Mouse (Mus musculus): Measurements from ENCODE around the gene Krtap28-10. TPM values are rescaled to one million over a fixed set of nuclear protein-coding genes. Genes with fewer than 3 reads are reported as not detected.

Gene Krtap28-10
- polyA plus RNA-seq, 2 experiments, result not detected

DNA sequence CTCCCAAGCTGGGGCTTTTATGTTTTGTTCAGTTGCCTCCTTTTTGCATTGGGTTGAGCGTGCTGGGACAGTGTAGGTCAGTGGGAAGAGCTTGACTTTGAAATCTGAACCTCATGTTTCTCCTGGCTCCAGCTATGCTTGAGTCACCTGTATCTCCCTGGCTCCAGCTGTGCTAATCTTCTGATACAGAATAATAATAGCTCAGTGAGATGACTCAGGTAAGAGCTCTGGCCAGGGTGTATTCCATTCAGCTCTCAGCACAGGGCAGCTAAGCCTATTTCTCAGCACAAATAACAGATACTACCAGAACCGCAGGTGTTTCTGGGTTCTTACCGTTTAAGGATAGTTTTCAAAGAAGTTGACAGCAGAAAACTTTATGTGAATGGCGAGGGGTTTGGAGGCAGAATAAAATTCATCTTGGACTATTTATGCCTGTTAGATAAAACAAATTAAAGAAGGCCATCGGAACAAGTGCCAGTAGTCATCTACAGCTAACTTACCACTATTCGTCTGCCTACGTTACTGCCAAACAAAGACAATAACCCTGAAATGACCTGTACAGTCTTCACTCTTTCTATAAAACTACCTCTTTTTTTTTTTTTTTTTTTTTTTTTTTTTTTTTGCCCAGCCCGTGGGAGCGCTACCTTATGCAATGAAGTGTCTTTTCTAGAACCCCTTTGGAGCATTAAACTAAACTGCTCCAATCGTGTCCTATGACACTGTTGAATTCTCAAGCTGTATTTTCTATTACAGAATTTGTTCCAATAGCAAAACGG, 5.2 kb downstream of the Krtap28-10 start:
- no peaks in the 10 kb centered on the region for H3K36me3 ChIP-seq (replicated peaks; ENCODE audit: control insufficient read depth, insufficient read depth, low read depth)
- H3K9me3 ChIP-seq (ENCODE audit: control insufficient read depth, low read length), result no peaks in the 10 kb centered on the region
- no peaks in the 10 kb centered on the region; the same call in 1 of the 2 replicates for H3K27me3 ChIP-seq (ENCODE audit: control insufficient read depth, insufficient read depth, low read length)
- H3K27ac ChIP-seq, result no peak overlapping the region
- 57% methylated on average over 11 of the region's 11 CpGs for WGBS (ENCODE audit: insufficient replicate concordance)
- no peak overlapping the region for H3K4me3 ChIP-seq (ENCODE audit: insufficient read depth in 1 of 2, low read depth in 2 of 2, low read length in 2 of 2)
- no peak overlapping the region for H3K9ac ChIP-seq (replicated peaks)
- no peak for DNase-seq (ENCODE audit: low read depth in 3 of 3, low spot score in 3 of 3)
- no peak for TF ChIP-seq EP300 (IDR thresholded peaks at IDR 0.05; ENCODE audit: low read depth)
- TF ChIP-seq CTCF (IDR thresholded peaks at IDR 0.05; ENCODE audit: low read depth), result no peak
- no peak overlapping the region for H3K4me2 ChIP-seq (ENCODE audit: low read depth)
- H3K4me1 ChIP-seq (replicated peaks; ENCODE audit: control insufficient read depth in 2 of 2, insufficient read depth in 2 of 2, low read length in 1 of 2), result no peaks in the 10 kb centered on the region
- no peak for ATAC-seq (ENCODE audit: insufficient read depth)

DNA sequence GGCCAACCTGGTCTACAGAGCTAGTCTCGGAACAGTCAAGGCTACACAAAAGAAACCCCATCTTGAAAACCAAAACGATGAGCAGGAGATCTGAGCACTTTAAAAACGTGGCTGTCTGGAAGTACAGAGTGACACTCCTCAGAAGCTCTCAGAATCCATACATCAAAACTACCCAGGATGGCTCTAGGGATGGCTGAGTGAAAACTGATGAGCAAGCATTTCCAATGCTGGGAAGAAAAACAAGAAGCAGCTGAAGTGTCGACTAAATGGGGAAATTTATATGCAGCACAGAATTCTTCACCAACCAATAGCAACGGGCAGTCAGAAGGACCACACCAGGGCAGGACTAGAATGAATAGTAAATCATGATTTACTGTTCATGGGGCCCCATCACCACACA, 7.8 kb downstream of the Krtap28-10 start:
- Histone ChIP-seq H3K36me3 (replicated peaks; ENCODE audit: control insufficient read depth, insufficient read depth, low read depth) (no peaks in the 10 kb centered on the region), H3K4me1 (replicated peaks; ENCODE audit: control insufficient read depth in 2 of 2, insufficient read depth in 2 of 2, low read length in 1 of 2) (no peaks in the 10 kb centered on the region), H3K27ac (no peak overlapping the region), H3K9me3 (ENCODE audit: control insufficient read depth, low read length) (no peaks in the 10 kb centered on the region), H3K4me3 (ENCODE audit: insufficient read depth in 1 of 2, low read depth in 2 of 2, low read length in 2 of 2) (no peak overlapping the region), H3K9ac (replicated peaks) (no peak overlapping the region), H3K27me3 (ENCODE audit: control insufficient read depth, insufficient read depth, low read length) (no peaks in the 10 kb centered on the region; the same call in 1 of the 2 replicates), H3K4me2 (ENCODE audit: low read depth) (no peak overlapping the region)
- TF ChIP-seq EP300 (IDR thresholded peaks at IDR 0.05; ENCODE audit: low read depth) (no peak), CTCF (IDR thresholded peaks at IDR 0.05; ENCODE audit: low read depth) (no peak)
- ATAC-seq (ENCODE audit: insufficient read depth), result no peak
- WGBS (ENCODE audit: insufficient replicate concordance), result 42% methylated on average over 5 of the region's 5 CpGs
- DNase-seq (ENCODE audit: low read depth in 3 of 3, low spot score in 3 of 3), result no peak

DNA sequence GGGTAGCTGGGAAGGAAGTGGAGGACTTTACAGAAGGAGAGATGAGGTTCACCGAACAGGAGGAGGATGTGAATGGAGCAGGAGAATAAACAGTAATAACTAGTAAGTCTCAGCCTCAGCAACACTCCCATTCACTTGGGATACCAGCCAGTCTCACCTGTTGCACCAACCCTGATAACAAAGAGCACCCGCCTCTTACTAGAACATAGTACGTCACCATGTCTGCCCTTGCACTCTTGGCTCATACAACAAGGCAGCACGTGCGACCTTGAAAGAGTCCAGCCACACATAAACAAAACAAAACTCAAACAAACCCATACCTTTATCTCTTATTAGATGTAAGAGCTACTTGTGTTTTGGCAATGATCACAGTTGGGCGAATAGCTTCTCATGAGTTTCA, 9.8 kb downstream of the Krtap28-10 start:
- H3K4me1 ChIP-seq (replicated peaks; ENCODE audit: control insufficient read depth in 2 of 2, insufficient read depth in 2 of 2, low read length in 1 of 2), result no peaks in the 10 kb centered on the region
- ATAC-seq (ENCODE audit: insufficient read depth) (no peak), DNase-seq (ENCODE audit: low read depth in 3 of 3, low spot score in 3 of 3) (no peak)
- 67% methylated on average over 6 of the region's 6 CpGs for WGBS (ENCODE audit: insufficient replicate concordance)
- H3K9me3 ChIP-seq (ENCODE audit: control insufficient read depth, low read length), result no peaks in the 10 kb centered on the region
- no peak overlapping the region for H3K4me2 ChIP-seq (ENCODE audit: low read depth)
- H3K9ac ChIP-seq (replicated peaks), result no peak overlapping the region
- H3K36me3 ChIP-seq (replicated peaks; ENCODE audit: control insufficient read depth, insufficient read depth, low read depth), result no peaks in the 10 kb centered on the region
- H3K27me3 ChIP-seq (ENCODE audit: control insufficient read depth, insufficient read depth, low read length), result no peaks in the 10 kb centered on the region
- no peak overlapping the region for H3K27ac ChIP-seq
- no peak for TF ChIP-seq EP300 (IDR thresholded peaks at IDR 0.05; ENCODE audit: low read depth)
- TF ChIP-seq CTCF (IDR thresholded peaks at IDR 0.05; ENCODE audit: low read depth), result no peak
- H3K4me3 ChIP-seq (ENCODE audit: insufficient read depth in 1 of 2, low read depth in 2 of 2, low read length in 2 of 2), result no peak overlapping the region

DNA sequence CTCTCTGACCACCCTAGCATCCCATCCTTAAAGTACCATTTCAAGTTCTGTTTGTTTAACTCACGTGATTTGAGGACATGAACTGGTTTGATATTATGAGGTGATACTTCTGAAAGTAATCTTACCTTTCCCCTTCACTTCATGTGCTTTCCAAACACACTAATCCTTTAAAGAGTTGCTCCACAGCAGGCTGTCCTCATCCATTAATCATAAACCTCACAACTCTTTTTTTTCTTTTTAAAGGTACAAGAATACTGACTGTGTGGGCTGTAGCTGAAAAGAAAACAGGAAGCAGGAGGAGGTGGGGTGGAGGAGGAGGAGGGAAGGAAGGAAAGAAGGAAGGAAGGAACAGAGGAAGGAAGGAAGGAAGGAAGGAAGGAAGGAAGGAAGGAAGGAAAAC, 10.3 kb downstream of the Krtap28-10 start:
- TF ChIP-seq EP300 (IDR thresholded peaks at IDR 0.05; ENCODE audit: low read depth) (no peak), CTCF (IDR thresholded peaks at IDR 0.05; ENCODE audit: low read depth) (no peak)
- WGBS (ENCODE audit: insufficient replicate concordance), result 24% methylated on average over 1 of the region's 1 CpGs
- Histone ChIP-seq H3K9me3 (ENCODE audit: control insufficient read depth, low read length) (no peaks in the 10 kb centered on the region), H3K36me3 (replicated peaks; ENCODE audit: control insufficient read depth, insufficient read depth, low read depth) (no peaks in the 10 kb centered on the region), H3K4me2 (ENCODE audit: low read depth) (no peak overlapping the region), H3K9ac (replicated peaks) (no peak overlapping the region), H3K27me3 (ENCODE audit: control insufficient read depth, insufficient read depth, low read length) (no peaks in the 10 kb centered on the region), H3K27ac (no peak overlapping the region), H3K4me3 (ENCODE audit: insufficient read depth in 1 of 2, low read depth in 2 of 2, low read length in 2 of 2) (no peak overlapping the region), H3K4me1 (replicated peaks; ENCODE audit: control insufficient read depth in 2 of 2, insufficient read depth in 2 of 2, low read length in 1 of 2) (no peaks in the 10 kb centered on the region)
- ATAC-seq (ENCODE audit: insufficient read depth) (no peak), DNase-seq (ENCODE audit: low read depth in 3 of 3, low spot score in 3 of 3) (no peak)

DNA sequence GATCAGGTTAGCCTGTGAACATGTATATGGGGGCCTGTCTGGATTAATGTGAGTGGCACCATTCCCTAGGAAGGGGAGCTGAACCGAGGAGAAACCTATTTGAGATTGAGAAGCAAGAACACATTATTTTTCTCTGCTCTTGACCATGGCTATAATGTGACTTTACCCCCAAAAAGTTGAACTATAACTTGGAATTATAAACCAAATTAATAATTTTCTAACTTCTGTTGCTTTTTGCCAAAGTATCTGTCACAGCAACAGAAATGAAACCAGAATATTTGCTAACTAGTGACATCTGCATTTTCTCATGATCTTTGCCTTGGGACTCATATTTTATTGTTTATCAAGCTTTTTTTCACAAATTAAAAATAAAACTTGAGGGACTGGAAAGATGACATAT, 25.7 kb downstream of the Krtap28-10 start:
- no peak overlapping the region for H3K9ac ChIP-seq (replicated peaks)

More for the DNA sequence above, 25.7 kb downstream of the Krtap28-10 start:
- H3K27me3 ChIP-seq (ENCODE audit: control insufficient read depth, insufficient read depth, low read length), result no peaks in the 10 kb centered on the region
- ATAC-seq (ENCODE audit: insufficient read depth), result no peak
- H3K9me3 ChIP-seq (ENCODE audit: control insufficient read depth, low read length), result no peaks in the 10 kb centered on the region
- no peak for DNase-seq (ENCODE audit: low read depth in 3 of 3, low spot score in 3 of 3)
- H3K4me2 ChIP-seq (ENCODE audit: low read depth), result no peak overlapping the region
- H3K4me1 ChIP-seq (replicated peaks; ENCODE audit: control insufficient read depth in 2 of 2, insufficient read depth in 2 of 2, low read length in 1 of 2), result no peaks in the 10 kb centered on the region
- H3K4me3 ChIP-seq (ENCODE audit: insufficient read depth in 1 of 2, low read depth in 2 of 2, low read length in 2 of 2), result no peak overlapping the region
- 19% methylated on average over 1 of the region's 1 CpGs for WGBS (ENCODE audit: insufficient replicate concordance)
- H3K27ac ChIP-seq, result no peak overlapping the region
- no peaks in the 10 kb centered on the region for H3K36me3 ChIP-seq (replicated peaks; ENCODE audit: control insufficient read depth, insufficient read depth, low read depth)
- TF ChIP-seq CTCF (IDR thresholded peaks at IDR 0.05; ENCODE audit: low read depth) (no peak), EP300 (IDR thresholded peaks at IDR 0.05; ENCODE audit: low read depth) (no peak)
